Mouse (Mus musculus) lung, postnatal 25 days (tissue): ENCODE data around the gene Srrt.
A peak's percentile ranks its signal among the peaks of the same experiment; 100 is the strongest.
"Not testable (repeated sequence)": the region's sequence is repeated elsewhere in the genome, so short reads cannot be mapped to it uniquely, and the experiment has no call there.

Experiments
- DNase-seq: peaks from one replicate; pipeline ENCODE4 v3.0.0; 2022; ENCODE audit warnings: low spot score

Srrt gene

GRCm38 (mm10) chr5:137295712-137296111 is 11.8 kb downstream of the Srrt start:
- no peak for DNase-seq

- DNase-seq: no peak
Observed at GRCm38 (mm10) chr5:137295296-137295695, 12.2 kb downstream of the Srrt start.

GRCm38 (mm10) chr5:137294744-137295093 is 12.8 kb downstream of the Srrt start:
- no peak for DNase-seq

- DNase-seq: peak; percentile 96
Observed at GRCm38 (mm10) chr5:137293839-137294743, 13.4 kb downstream of the Srrt start, which contains the start of gene Ufsp1. Ufsp1 (plus strand) TSS chr5:137294629.

GRCm38 (mm10) chr5:137293282-137293681 is 14.2 kb downstream of the Srrt start:
- DNase-seq: peak; percentile 84

GRCm38 (mm10) chr5:137291381-137291926 is 16.0 kb downstream of the Srrt start:
- DNase-seq: no peak

- DNase-seq: peak; percentile 69
Observed at GRCm38 (mm10) chr5:137290677-137291076, 16.8 kb downstream of the Srrt start.

GRCm38 (mm10) chr5:137289591-137290365 is 17.7 kb downstream of the Srrt start:
- DNase-seq: no peak

GRCm38 (mm10) chr5:137288999-137289470 is 18.4 kb downstream of the Srrt start:
- no peak for DNase-seq

- no peak for DNase-seq
Observed at GRCm38 (mm10) chr5:137287953-137288743, 19.3 kb downstream of the Srrt start.

GRCm38 (mm10) chr5:137287032-137287952 is 20.2 kb downstream of the Srrt start, which contains the start of gene Ache:
Ache (plus strand) TSS chr5:137287519.
- no peak for DNase-seq

- peak; percentile 89 for DNase-seq
Observed at GRCm38 (mm10) chr5:137286655-137287031, 20.8 kb downstream of the Srrt start.

GRCm38 (mm10) chr5:137285986-137286385 is 21.5 kb downstream of the Srrt start:
- DNase-seq: no peak

- no peak for DNase-seq
Observed at GRCm38 (mm10) chr5:137285045-137285444, 22.4 kb downstream of the Srrt start.

GRCm38 (mm10) chr5:137284411-137284810 is 23.1 kb downstream of the Srrt start:
- not testable (repeated sequence) for DNase-seq

GRCm38 (mm10) chr5:137277360-137278342 is 29.8 kb downstream of the Srrt start:
- DNase-seq: no peak

- DNase-seq: no peak
Observed at GRCm38 (mm10) chr5:137268131-137268910, 39.2 kb downstream of the Srrt start.

- no peak for DNase-seq
Observed at GRCm38 (mm10) chr5:137264787-137265186, 42.7 kb downstream of the Srrt start.
